Mouse (Mus musculus): ENCODE data around the gene Klf15. TPM values are rescaled to one million over a fixed set of nuclear protein-coding genes. Genes with fewer than 3 reads are reported as not detected.

The Klf15 gene
- polyA plus RNA-seq, 1 experiment from 2014 or later: 45.6 TPM

- TF ChIP-seq CTCF (IDR thresholded peaks at IDR 0.05; ENCODE audit: low read depth): no peak
- TF ChIP-seq EP300 (IDR thresholded peaks at IDR 0.05; ENCODE audit: low read depth): no peak
- no peaks in the 10 kb centered on the region for H3K9me3 ChIP-seq (ENCODE audit: low read length)
- no peak overlapping the region; the same call in 1 of the 2 replicates for H3K27ac ChIP-seq (ENCODE audit: low read depth)
- no peaks in the 10 kb centered on the region for H3K27me3 ChIP-seq (ENCODE audit: insufficient read depth, low read length)
- no peak overlapping the region for H3K4me2 ChIP-seq (ENCODE audit: low read depth, low read length)
- 0 out of 2 replicates have a peak, but pooled peaks cover 15% of the 10 kb centered on the region for H3K36me3 ChIP-seq (replicated peaks; ENCODE audit: insufficient read depth, low read length)
- no peak for DNase-seq
- H3K9ac ChIP-seq (replicated peaks): no peak overlapping the region
- H3K4me1 ChIP-seq (ENCODE audit: insufficient read depth): peaks cover 20% of the 10 kb centered on the region
- H3K4me3 ChIP-seq (ENCODE audit: low read depth, low read length): no peak overlapping the region
- no peak for ATAC-seq
- 48% methylated on average over 14 of the region's 14 CpGs for WGBS (ENCODE audit: insufficient replicate concordance)
Measured at GRCm38 (mm10) chr6:90476941-90477518, 14.7 kb downstream of the Klf15 start.

GRCm38 (mm10) chr6:90484249-90484648 is 21.9 kb downstream of the Klf15 start:
- DNase-seq: no peak
- no peak overlapping the region for H3K9ac ChIP-seq (replicated peaks)
- no peaks in the 10 kb centered on the region for H3K9me3 ChIP-seq (ENCODE audit: low read length)
- H3K4me2 ChIP-seq (ENCODE audit: low read depth, low read length): no peak overlapping the region
- TF ChIP-seq EP300 (IDR thresholded peaks at IDR 0.05; ENCODE audit: low read depth) (no peak), CTCF (IDR thresholded peaks at IDR 0.05; ENCODE audit: low read depth) (no peak)
- H3K4me1 ChIP-seq (ENCODE audit: insufficient read depth): peaks cover 7% of the 10 kb centered on the region
- no peak overlapping the region for H3K27ac ChIP-seq (ENCODE audit: low read depth)
- peak; percentile 56; the same call in 1 of the 2 replicates for ATAC-seq
- no peak overlapping the region for H3K4me3 ChIP-seq (ENCODE audit: low read depth, low read length)
- no peaks in the 10 kb centered on the region for H3K27me3 ChIP-seq (ENCODE audit: insufficient read depth, low read length)
- H3K36me3 ChIP-seq (replicated peaks; ENCODE audit: insufficient read depth, low read length): no peaks in the 10 kb centered on the region
- 38% methylated on average over 3 of the region's 3 CpGs for WGBS (ENCODE audit: insufficient replicate concordance)

GRCm38 (mm10) chr6:90484876-90485275 is 22.5 kb downstream of the Klf15 start:
- H3K9ac ChIP-seq (replicated peaks): no peak overlapping the region
- WGBS (ENCODE audit: insufficient replicate concordance): 61% methylated on average over 5 of the region's 5 CpGs
- no peak overlapping the region for H3K27ac ChIP-seq (ENCODE audit: low read depth)
- H3K4me2 ChIP-seq (ENCODE audit: low read depth, low read length): no peak overlapping the region
- H3K9me3 ChIP-seq (ENCODE audit: low read length): no peaks in the 10 kb centered on the region
- no peak for TF ChIP-seq CTCF (IDR thresholded peaks at IDR 0.05; ENCODE audit: low read depth)
- TF ChIP-seq EP300 (IDR thresholded peaks at IDR 0.05; ENCODE audit: low read depth): no peak
- no peak for DNase-seq
- no peaks in the 10 kb centered on the region for H3K36me3 ChIP-seq (replicated peaks; ENCODE audit: insufficient read depth, low read length)
- H3K4me3 ChIP-seq (ENCODE audit: low read depth, low read length): no peak overlapping the region
- H3K27me3 ChIP-seq (ENCODE audit: insufficient read depth, low read length): no peaks in the 10 kb centered on the region
- H3K4me1 ChIP-seq (ENCODE audit: insufficient read depth): peaks cover 7% of the 10 kb centered on the region
- no peak for ATAC-seq

- no peaks in the 10 kb centered on the region for H3K9me3 ChIP-seq (ENCODE audit: low read length)
- H3K4me3 ChIP-seq (ENCODE audit: low read depth, low read length): no peak within 1 kb of the TSS
- H3K36me3 ChIP-seq (replicated peaks; ENCODE audit: insufficient read depth, low read length): no peaks in the 10 kb centered on the region
- no peak within 1 kb of the TSS for H3K4me2 ChIP-seq (ENCODE audit: low read depth, low read length)
- H3K9ac ChIP-seq (replicated peaks): no peak within 1 kb of the TSS
- TF ChIP-seq EP300 (IDR thresholded peaks at IDR 0.05; ENCODE audit: low read depth) (no peak), CTCF (IDR thresholded peaks at IDR 0.05; ENCODE audit: low read depth) (no peak)
- peaks cover 7% of the 10 kb centered on the region for H3K4me1 ChIP-seq (ENCODE audit: insufficient read depth)
- 68% methylated on average over 12 of the region's 12 CpGs for WGBS (ENCODE audit: insufficient replicate concordance)
- ATAC-seq: peak; percentile 27; the same call in 1 of the 2 replicates
- H3K27me3 ChIP-seq (ENCODE audit: insufficient read depth, low read length): no peaks in the 10 kb centered on the region
- DNase-seq: peak; percentile 14
- no peak within 1 kb of the TSS; the same call in 1 of the 2 replicates for H3K27ac ChIP-seq (ENCODE audit: low read depth)
Measured at GRCm38 (mm10) chr6:90486176-90486921, 24.0 kb downstream of the Klf15 start, which contains the start of gene Aldh1l1. TSS of gene Aldh1l1 (plus strand) at chr6:90486427.

- H3K27me3 ChIP-seq (ENCODE audit: insufficient read depth, low read length): no peaks in the 10 kb centered on the region
- no peak overlapping the region for H3K9ac ChIP-seq (replicated peaks)
- no peak overlapping the region for H3K4me2 ChIP-seq (ENCODE audit: low read depth, low read length)
- H3K9me3 ChIP-seq (ENCODE audit: low read length): no peaks in the 10 kb centered on the region
- 82% methylated on average over 1 of the region's 1 CpGs for WGBS (ENCODE audit: insufficient replicate concordance)
- H3K4me3 ChIP-seq (ENCODE audit: low read depth, low read length): no peak overlapping the region
- no peaks in the 10 kb centered on the region for H3K36me3 ChIP-seq (replicated peaks; ENCODE audit: insufficient read depth, low read length)
- no peak for DNase-seq
- no peak for ATAC-seq
- H3K27ac ChIP-seq (ENCODE audit: low read depth): no peak overlapping the region
- peaks cover 9% of the 10 kb centered on the region for H3K4me1 ChIP-seq (ENCODE audit: insufficient read depth)
- no peak for TF ChIP-seq EP300 (IDR thresholded peaks at IDR 0.05; ENCODE audit: low read depth)
- no peak for TF ChIP-seq CTCF (IDR thresholded peaks at IDR 0.05; ENCODE audit: low read depth)
Measured at GRCm38 (mm10) chr6:90487531-90487930, 25.2 kb downstream of the Klf15 start.

- Histone ChIP-seq H3K4me2 (ENCODE audit: low read depth, low read length) (no peak overlapping the region), H3K9me3 (ENCODE audit: low read length) (no peaks in the 10 kb centered on the region), H3K27ac (ENCODE audit: low read depth) (no peak overlapping the region), H3K4me1 (ENCODE audit: insufficient read depth) (peaks cover 19% of the 10 kb centered on the region), H3K36me3 (replicated peaks; ENCODE audit: insufficient read depth, low read length) (no peaks in the 10 kb centered on the region), H3K9ac (replicated peaks) (no peak overlapping the region), H3K27me3 (ENCODE audit: insufficient read depth, low read length) (no peaks in the 10 kb centered on the region), H3K4me3 (ENCODE audit: low read depth, low read length) (no peak overlapping the region)
- DNase-seq (no peak), ATAC-seq (no peak)
- 71% methylated on average over 3 of the region's 3 CpGs for WGBS (ENCODE audit: insufficient replicate concordance)
- TF ChIP-seq EP300 (IDR thresholded peaks at IDR 0.05; ENCODE audit: low read depth): no peak
- no peak for TF ChIP-seq CTCF (IDR thresholded peaks at IDR 0.05; ENCODE audit: low read depth)
Measured at GRCm38 (mm10) chr6:90489532-90489931, 27.2 kb downstream of the Klf15 start.

Measured in liver, postnatal 0 days (tissue).